In the genomic region with DNA sequence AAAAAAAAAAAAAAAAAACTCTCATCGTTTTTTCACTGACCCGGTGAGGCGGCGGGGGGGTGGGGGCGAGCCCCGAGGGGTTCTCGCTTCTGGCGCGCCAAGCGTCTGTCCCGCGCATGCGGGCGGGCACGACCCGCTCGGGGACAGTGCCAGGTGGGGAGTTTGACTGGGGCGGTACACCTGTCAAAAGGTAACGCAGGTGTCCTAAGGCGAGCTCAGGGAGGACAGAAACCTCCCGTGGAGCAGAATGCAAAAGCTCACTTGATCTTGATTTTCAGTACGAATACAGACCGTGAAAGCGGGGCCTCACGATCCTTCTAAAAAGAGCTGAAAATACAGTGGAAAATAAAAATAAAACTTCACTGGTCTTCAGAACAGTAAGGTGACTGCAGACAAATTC, we compare ENCODE assay signal across 1 mouse cellular context.
TF ChIP-seq lines count a peak whose summit lies in the region.

No protein-coding gene starts in this region.

TF ChIP-seq in CH12.LX, 34 proteins besides CTCF, POLR2A, EP300 and RAD21:
- TF ChIP-seq TCF12 (IDR thresholded peaks at IDR 0.05; ENCODE audit: low read depth, low read length) (no peak), RCOR1 (conservative IDR thresholded peaks at IDR 0.05; ENCODE audit: low read depth, low read length) (no peak), NRF1 (IDR thresholded peaks at IDR 0.05; ENCODE audit: low read depth, low read length) (no peak), SIN3A (IDR thresholded peaks at IDR 0.05; ENCODE audit: low read length) (no peak), BHLHE40 (IDR thresholded peaks at IDR 0.05; ENCODE audit: low read depth, low read length) (no peak), ETS1 (conservative IDR thresholded peaks at IDR 0.05; ENCODE audit: low read depth, low read length) (no peak), POLR2AphosphoS2 (IDR thresholded peaks at IDR 0.05; ENCODE audit: low read depth, low read length) (no peak), HCFC1 (IDR thresholded peaks at IDR 0.05; ENCODE audit: low read depth, low read length) (no peak), MYC (IDR thresholded peaks at IDR 0.05; ENCODE audit: low read depth, low read length) (no peak), USF2 (conservative IDR thresholded peaks at IDR 0.05; ENCODE audit: low read depth, low read length) (no peak), MAX (IDR thresholded peaks at IDR 0.05; ENCODE audit: low read length) (no peak), GABPA (IDR thresholded peaks at IDR 0.05; ENCODE audit: insufficient replicate concordance, low read depth, low read length) (no peak), MXI1 (IDR thresholded peaks at IDR 0.05; ENCODE audit: low read depth, low read length) (no peak), SMC3 (IDR thresholded peaks at IDR 0.05; ENCODE audit: low read depth, low read length) (no peak), ZKSCAN1 (IDR thresholded peaks at IDR 0.05; ENCODE audit: borderline replicate concordance, low read depth, low read length) (no peak), NELFE (IDR thresholded peaks at IDR 0.05; ENCODE audit: low read depth, low read length) (no peak), KAT2A (IDR thresholded peaks at IDR 0.05; ENCODE audit: insufficient replicate concordance, low read length) (no peak), E2F4 (IDR thresholded peaks at IDR 0.05; ENCODE audit: insufficient replicate concordance, low read depth, low read length) (no peak)
